Mouse (Mus musculus) mammary gland, adult 2 months (tissue): ENCODE data around the gene Tmpo. TPM values are rescaled to one million over a fixed set of nuclear protein-coding genes. Genes with fewer than 3 reads are reported as not detected.

ENCODE experiments used
- polyA plus RNA-seq: library from polyadenylated mRNA; depleted of rRNA; stranded (reverse); fragments of >200 nt; gene quantifications from 2 replicates; pipeline ENCODE4 v1.2.3, GENCODE M21; 2012; ENCODE audit warnings: low replicate concordance; rRNA removed

The Tmpo gene
- 24.8 and 41.5 TPM in 2 replicates for polyA plus RNA-seq

DNA sequence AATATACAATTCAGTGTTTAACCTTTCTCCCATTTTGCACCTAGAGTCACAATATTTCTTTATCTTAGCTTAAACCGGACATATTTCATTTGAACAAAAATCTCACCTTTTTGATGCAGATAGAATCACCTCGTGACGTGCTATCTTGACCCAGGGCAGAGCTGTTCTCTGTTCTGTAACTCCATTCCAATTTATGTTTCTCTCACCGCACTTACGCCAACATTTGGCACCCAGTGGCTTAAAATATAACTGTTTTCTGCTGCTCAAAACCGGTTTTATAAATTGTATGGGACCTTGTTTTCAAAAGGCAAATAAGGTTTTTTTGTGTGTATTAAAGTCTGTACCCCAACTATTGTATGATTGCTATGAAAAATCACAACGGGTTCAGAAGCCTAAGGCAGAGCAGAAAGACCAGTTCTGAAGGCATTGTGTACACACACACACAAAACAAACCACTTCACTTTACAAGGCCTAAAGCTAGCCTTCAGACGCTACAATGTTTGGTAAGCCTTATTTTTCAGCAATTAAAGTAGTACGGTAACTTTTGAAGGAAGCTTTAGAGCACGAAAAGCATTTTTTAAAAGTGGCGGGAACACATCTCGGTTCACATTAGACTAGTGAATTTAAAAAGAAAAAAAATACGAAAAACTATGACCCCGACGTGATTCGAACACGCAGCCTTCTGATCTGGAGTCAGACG lies at the start of gene Tmpo:
TSS of gene Tmpo (minus strand) at position 555 of the 700 bp plus-strand sequence.

DNA sequence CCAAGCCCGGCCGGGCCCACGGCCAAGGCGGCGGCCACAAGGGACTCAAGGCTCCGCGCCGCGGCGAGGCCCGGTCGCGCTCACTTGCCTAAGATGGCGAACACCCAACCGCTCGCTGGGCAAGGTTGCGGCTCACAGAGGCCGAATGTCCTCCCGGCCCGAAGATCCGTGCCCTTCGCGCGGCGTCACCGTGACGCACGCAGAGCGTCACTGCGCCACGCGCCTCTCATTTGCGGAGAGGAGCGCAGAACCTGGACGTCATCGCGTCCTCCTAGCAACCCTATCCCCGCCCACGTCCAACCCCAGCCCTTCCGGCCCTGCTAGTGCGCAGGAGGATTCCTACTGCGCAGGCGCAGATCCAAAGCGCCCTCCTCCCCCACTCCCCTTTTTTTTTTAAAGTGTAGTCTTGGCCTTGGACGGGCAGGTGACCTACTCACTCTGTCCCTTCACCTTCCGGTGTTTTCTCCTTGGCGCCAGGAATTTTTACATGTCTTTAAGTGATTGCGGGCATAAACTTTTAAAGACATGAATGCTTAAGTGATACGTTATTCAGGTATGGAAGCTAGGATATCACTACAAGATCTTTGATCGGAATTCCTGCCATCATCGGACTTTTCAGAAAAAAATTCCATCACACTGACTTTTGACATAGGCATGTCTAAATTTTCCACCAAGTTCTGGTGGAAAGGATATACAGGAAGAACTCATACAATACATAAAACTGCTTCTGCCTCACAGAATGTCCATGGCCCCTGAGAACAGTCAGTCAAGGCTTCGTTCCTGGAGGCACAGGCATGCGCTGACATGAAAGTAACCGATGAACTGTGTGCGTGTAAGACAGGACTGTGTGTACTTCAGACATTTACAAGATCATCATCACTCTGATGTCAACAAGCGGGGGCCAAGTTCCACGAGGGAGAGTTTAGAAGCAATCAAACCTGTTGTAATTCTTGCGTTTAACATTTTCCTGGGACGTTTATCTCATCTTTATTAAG lies 57.0 kb downstream of the Tmpo start, which contains the start of gene Slc25a3:
TSS of gene Slc25a3 (minus strand) at position 232 of the 995 bp plus-strand sequence.

Other genes with a start within 250 kb of the Tmpo start
- gene Apaf1, start 98.5 kb downstream of the Tmpo start, polyA plus RNA-seq: 6.8 and 7.4 TPM in 2 replicates
- gene Ikbip, start 98.4 kb downstream of the Tmpo start, polyA plus RNA-seq: 3.3 and 4.7 TPM in 2 replicates
- gene Slc25a3, start 57.3 kb downstream of the Tmpo start, polyA plus RNA-seq: 359 and 377 TPM in 2 replicates